Mouse (Mus musculus): Measurements from ENCODE around the gene Alkbh1. TPM values are rescaled to one million over a fixed set of nuclear protein-coding genes. Genes with fewer than 3 reads are reported as not detected.

Alkbh1 gene
- polyA plus RNA-seq, 1 experiment from 2014 or later, result 77.1 TPM

GRCm38 (mm10) chr12:87442177-87443114, 1.4 kb downstream of the Alkbh1 start:
- 29% methylated on average over 12 of the region's 12 CpGs for WGBS
- Histone ChIP-seq H3K27me3 (no peaks in the 10 kb centered on the region), H3K4me3 (peak overlapping the region; percentile 80), H3K36me3 (peaks cover 48% of the 10 kb centered on the region), H3K27ac (no peak overlapping the region), H3K9me3 (no peaks in the 10 kb centered on the region), H3K4me2 (replicated peaks) (peak overlapping the region; percentile 72), H3K4me1 (peaks cover 19% of the 10 kb centered on the region), H3K9ac (peak overlapping the region; percentile 95)
- ATAC-seq (ENCODE audit: low FRiP score, low read depth), result no peak

- Histone ChIP-seq H3K4me2 (replicated peaks) (no peak overlapping the region), H3K9ac (no peak overlapping the region), H3K27ac (no peak overlapping the region), H3K4me1 (no peaks in the 10 kb centered on the region), H3K4me3 (no peak overlapping the region), H3K27me3 (no peaks in the 10 kb centered on the region), H3K9me3 (no peaks in the 10 kb centered on the region), H3K36me3 (peaks cover 91% of the 10 kb centered on the region)
- WGBS, result 85% methylated on average over 8 of the region's 8 CpGs
- ATAC-seq (ENCODE audit: low FRiP score, low read depth), result no peak
These were observed 14.9 kb downstream of the Alkbh1 start for GRCm38 (mm10) chr12:87428885-87429284.

GRCm38 (mm10) chr12:87428295-87428694, 15.5 kb downstream of the Alkbh1 start:
- no peak overlapping the region for H3K9ac ChIP-seq
- H3K4me3 ChIP-seq, result no peak overlapping the region
- no peaks in the 10 kb centered on the region for H3K9me3 ChIP-seq
- WGBS, result 91% methylated on average over 2 of the region's 2 CpGs
- peaks cover 91% of the 10 kb centered on the region for H3K36me3 ChIP-seq
- no peaks in the 10 kb centered on the region for H3K27me3 ChIP-seq
- ATAC-seq (ENCODE audit: low FRiP score, low read depth), result no peak
- no peaks in the 10 kb centered on the region for H3K4me1 ChIP-seq
- H3K4me2 ChIP-seq (replicated peaks), result no peak overlapping the region
- no peak overlapping the region for H3K27ac ChIP-seq

- H3K4me1 ChIP-seq, result no peaks in the 10 kb centered on the region
- WGBS, result 93% methylated on average over 5 of the region's 5 CpGs
- H3K9ac ChIP-seq, result no peak overlapping the region
- no peak overlapping the region for H3K4me3 ChIP-seq
- ATAC-seq (ENCODE audit: low FRiP score, low read depth), result no peak
- H3K36me3 ChIP-seq, result peaks cover 79% of the 10 kb centered on the region
- H3K27me3 ChIP-seq, result no peaks in the 10 kb centered on the region
- no peak overlapping the region for H3K27ac ChIP-seq
- no peak overlapping the region for H3K4me2 ChIP-seq (replicated peaks)
- H3K9me3 ChIP-seq, result no peaks in the 10 kb centered on the region
These were observed 17.3 kb downstream of the Alkbh1 start for GRCm38 (mm10) chr12:87426354-87427031.

- ATAC-seq (ENCODE audit: low FRiP score, low read depth), result no peak
- H3K27me3 ChIP-seq, result no peaks in the 10 kb centered on the region
- 40% methylated on average over 3 of the region's 3 CpGs for WGBS
- H3K4me2 ChIP-seq (replicated peaks), result no peak overlapping the region
- H3K27ac ChIP-seq, result no peak overlapping the region
- no peaks in the 10 kb centered on the region for H3K4me1 ChIP-seq
- peaks cover 60% of the 10 kb centered on the region for H3K36me3 ChIP-seq
- H3K4me3 ChIP-seq, result no peak overlapping the region
- no peak overlapping the region for H3K9ac ChIP-seq
- no peaks in the 10 kb centered on the region for H3K9me3 ChIP-seq
These were observed 19.3 kb downstream of the Alkbh1 start for GRCm38 (mm10) chr12:87424516-87424915.

- no peak overlapping the region for H3K9ac ChIP-seq
- H3K4me2 ChIP-seq (replicated peaks), result no peak overlapping the region
- no peaks in the 10 kb centered on the region for H3K4me1 ChIP-seq
- H3K9me3 ChIP-seq, result no peaks in the 10 kb centered on the region
- no peak for ATAC-seq (ENCODE audit: low FRiP score, low read depth)
- WGBS, result 56% methylated on average over 1 of the region's 1 CpGs
- H3K27ac ChIP-seq, result no peak overlapping the region
- no peak overlapping the region for H3K4me3 ChIP-seq
- no peaks in the 10 kb centered on the region for H3K27me3 ChIP-seq
- H3K36me3 ChIP-seq, result peaks cover 52% of the 10 kb centered on the region
These were observed 20.1 kb downstream of the Alkbh1 start for GRCm38 (mm10) chr12:87423700-87424099.

GRCm38 (mm10) chr12:87421708-87422507, 21.9 kb downstream of the Alkbh1 start:
- Histone ChIP-seq H3K9me3 (no peaks in the 10 kb centered on the region), H3K36me3 (peaks cover 35% of the 10 kb centered on the region)
- no peak for ATAC-seq (ENCODE audit: low FRiP score, low read depth)

GRCm38 (mm10) chr12:87419974-87420485, 23.8 kb downstream of the Alkbh1 start:
- Histone ChIP-seq H3K27ac (no peak overlapping the region), H3K27me3 (no peaks in the 10 kb centered on the region), H3K4me3 (no peak overlapping the region), H3K9me3 (no peaks in the 10 kb centered on the region), H3K4me1 (no peaks in the 10 kb centered on the region), H3K36me3 (peaks cover 18% of the 10 kb centered on the region), H3K9ac (no peak overlapping the region), H3K4me2 (replicated peaks) (no peak overlapping the region)
- WGBS, result 78% methylated on average over 12 of the region's 12 CpGs
- ATAC-seq (ENCODE audit: low FRiP score, low read depth), result no peak

More at GRCm38 (mm10) chr12:87421708-87422507, 21.9 kb downstream of the Alkbh1 start:
- Histone ChIP-seq H3K9ac (no peak overlapping the region), H3K27me3 (no peaks in the 10 kb centered on the region), H3K4me1 (no peaks in the 10 kb centered on the region), H3K4me3 (no peak overlapping the region), H3K4me2 (replicated peaks) (no peak overlapping the region), H3K27ac (no peak overlapping the region)
- WGBS, result 69% methylated on average over 5 of the region's 5 CpGs

- H3K9me3 ChIP-seq, result no peaks in the 10 kb centered on the region
- 78% methylated on average over 5 of the region's 5 CpGs for WGBS
- no peaks in the 10 kb centered on the region for H3K27me3 ChIP-seq
- H3K36me3 ChIP-seq, result peaks cover 12% of the 10 kb centered on the region
- no peaks in the 10 kb centered on the region for H3K4me1 ChIP-seq
- no peak overlapping the region for H3K4me2 ChIP-seq (replicated peaks)
- no peak overlapping the region for H3K4me3 ChIP-seq
- no peak for ATAC-seq (ENCODE audit: low FRiP score, low read depth)
- no peak overlapping the region for H3K27ac ChIP-seq
- no peak overlapping the region for H3K9ac ChIP-seq
These were observed 24.9 kb downstream of the Alkbh1 start for GRCm38 (mm10) chr12:87418921-87419320.

- no peak for ATAC-seq (ENCODE audit: low FRiP score, low read depth)
- 31% methylated on average over 7 of the region's 7 CpGs for WGBS
- Histone ChIP-seq H3K27me3 (no peaks in the 10 kb centered on the region), H3K4me1 (no peaks in the 10 kb centered on the region), H3K27ac (no peak overlapping the region), H3K4me3 (no peak overlapping the region), H3K9ac (no peak overlapping the region), H3K4me2 (replicated peaks) (no peak overlapping the region), H3K9me3 (no peaks in the 10 kb centered on the region), H3K36me3 (no peaks in the 10 kb centered on the region)
These were observed 27.1 kb downstream of the Alkbh1 start for GRCm38 (mm10) chr12:87416690-87417089.

- no peak overlapping the region for H3K4me3 ChIP-seq
- 68% methylated on average over 4 of the region's 4 CpGs for WGBS
- 0 out of 2 replicates have a peak, but pooled peaks cover 5% of the 10 kb centered on the region for H3K4me1 ChIP-seq
- no peak overlapping the region for H3K27ac ChIP-seq
- ATAC-seq (ENCODE audit: low FRiP score, low read depth), result no peak
- no peak overlapping the region for H3K9ac ChIP-seq
- no peak overlapping the region for H3K4me2 ChIP-seq (replicated peaks)
- H3K9me3 ChIP-seq, result no peaks in the 10 kb centered on the region
- no peaks in the 10 kb centered on the region for H3K36me3 ChIP-seq
- no peaks in the 10 kb centered on the region for H3K27me3 ChIP-seq
These were observed 28.5 kb downstream of the Alkbh1 start for GRCm38 (mm10) chr12:87415358-87415757.

All from limb, embryonic 13.5 days (tissue).